Mouse (Mus musculus) hindbrain, embryonic 12.5 days (tissue): ENCODE measurements around the gene Kcnma1. TPM values are rescaled to one million over a fixed set of nuclear protein-coding genes. Genes with fewer than 3 reads are reported as not detected.

Experiments
- ATAC-seq: fragments of 200-750 bp; cut with Nextera tagmentation; 2 replicates; pipeline ENCODE4 v1.8.0; 2017; ENCODE audit warnings: moderate TSS enrichment; ENCODE audit not compliant: low FRiP score
- H3K27ac ChIP-seq: fragments of 300-500 bp; sonication (generic); 2 replicates; pipeline ENCODE4 v1.5.1; 2016; ENCODE audit warnings: mild to moderate bottlenecking
- H3K27me3 ChIP-seq: fragments of 300-500 bp; sonication (generic); 2 replicates; pipeline ENCODE4 v1.6.1; 2016; ENCODE audit warnings: mild to moderate bottlenecking
- H3K36me3 ChIP-seq: fragments of 300-500 bp; sonication (generic); 2 replicates; pipeline ENCODE4 v1.6.1; 2016; ENCODE audit warnings: mild to moderate bottlenecking
- H3K4me1 ChIP-seq: fragments of 300-500 bp; sonication (generic); 2 replicates; pipeline ENCODE4 v1.6.1; 2016
- H3K4me2 ChIP-seq: fragments of 300-500 bp; sonication (generic); replicated peaks from 2 replicates; pipeline ENCODE4 v1.6.1; 2016; ENCODE audit warnings: mild to moderate bottlenecking
- H3K4me3 ChIP-seq: fragments of 300-500 bp; sonication (generic); 2 replicates; pipeline ENCODE4 v1.5.1; 2016; ENCODE audit warnings: mild to moderate bottlenecking
- H3K9ac ChIP-seq: fragments of 300-500 bp; sonication (generic); 2 replicates; pipeline ENCODE4 v1.6.1; 2016; ENCODE audit warnings: mild to moderate bottlenecking, moderate library complexity
- H3K9me3 ChIP-seq: fragments of 300-500 bp; sonication (generic); replicated peaks from 2 replicates; pipeline ENCODE4 v1.6.1; 2016; ENCODE audit warnings: mild to moderate bottlenecking
- WGBS: fragments of 180-500 bp; shearing (Covaris S2); methylation state at CpG from one replicate; pipeline ENCODE4 v1.1.7; 2016; 5-methylcytosine and 5-hydroxymethylcytosine counted together
- polyA plus RNA-seq: library from polyadenylated mRNA; unstranded; fragments of >200 nt; fragmentation: Nextera tagmentation; extraction: Ambion mirVana; gene quantifications from 2 replicates; pipeline ENCODE4 v1.2.1, GENCODE M21; 2016

Kcnma1 gene
- polyA plus RNA-seq, 1 experiment from 2014 or later: 5.0 TPM

DNA sequence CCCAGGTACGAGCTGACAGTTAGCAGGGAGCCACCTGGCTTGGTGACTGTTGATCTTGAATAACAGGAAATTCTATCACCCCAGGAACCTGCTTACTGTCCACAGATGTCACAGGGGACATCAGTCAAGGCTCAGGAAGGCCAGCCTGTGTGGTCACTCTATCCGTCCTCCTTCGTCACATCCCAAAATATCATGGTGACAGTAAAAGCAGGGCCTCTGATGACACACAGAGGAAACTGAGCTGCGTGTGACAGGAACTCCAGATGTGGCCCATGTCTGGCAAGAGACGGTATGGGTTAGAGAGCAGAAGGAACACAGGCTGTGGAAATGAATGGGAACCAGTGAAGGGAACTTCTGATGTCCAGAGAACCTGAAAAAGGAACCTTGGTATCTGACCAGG lies 174.7 kb downstream of the Kcnma1 start:
- no peaks in the 10 kb centered on the region for H3K9me3 ChIP-seq
- ATAC-seq: no peak
- H3K27ac ChIP-seq: no peak overlapping the region
- 71% methylated on average over 5 of the region's 5 CpGs for WGBS
- H3K9ac ChIP-seq: no peak overlapping the region
- H3K4me2 ChIP-seq: no peak overlapping the region
- H3K4me1 ChIP-seq: peaks cover 4% of the 10 kb centered on the region; the same call in 1 of the 2 replicates
- H3K36me3 ChIP-seq: no peaks in the 10 kb centered on the region
- H3K4me3 ChIP-seq: no peak overlapping the region
- no peaks in the 10 kb centered on the region; the same call in 1 of the 2 replicates for H3K27me3 ChIP-seq

DNA sequence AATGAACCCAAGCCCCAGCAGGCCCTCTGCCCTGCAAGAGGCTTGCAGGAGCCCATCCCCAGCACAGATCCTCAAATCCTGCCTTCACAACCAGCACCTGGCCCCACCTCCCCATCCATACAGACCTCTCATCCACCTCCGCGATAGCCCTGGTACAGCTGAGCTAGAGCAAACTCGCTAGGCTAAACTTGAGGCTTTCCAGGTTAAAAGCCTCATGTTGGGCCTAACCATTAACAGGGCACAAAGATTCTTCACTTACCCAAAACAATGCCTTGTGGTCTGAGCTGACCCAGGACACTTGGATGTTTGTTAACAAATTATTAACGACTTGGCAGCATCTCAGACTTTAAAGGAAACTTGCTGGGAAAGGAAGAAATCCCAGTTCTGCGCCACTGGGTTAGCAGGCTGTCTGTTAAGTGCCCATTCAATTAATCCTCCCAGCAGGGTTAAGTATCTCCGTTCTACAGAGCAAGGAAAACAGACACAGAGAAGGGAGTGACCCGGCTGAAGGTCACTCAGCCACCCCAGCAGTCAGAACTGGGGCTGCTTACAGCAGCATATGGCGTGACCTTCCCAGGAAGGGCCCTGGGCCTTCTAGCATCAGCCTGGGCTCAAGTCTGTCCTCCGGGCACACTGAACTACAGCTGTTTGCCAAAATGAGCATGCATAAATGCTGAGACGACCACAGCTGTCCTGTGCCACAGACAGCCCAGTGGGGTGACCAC lies 178.7 kb downstream of the Kcnma1 start:
- H3K9ac ChIP-seq: no peak overlapping the region
- no peak for ATAC-seq
- H3K27me3 ChIP-seq: no peaks in the 10 kb centered on the region; the same call in 1 of the 2 replicates
- no peaks in the 10 kb centered on the region for H3K36me3 ChIP-seq
- H3K9me3 ChIP-seq: no peaks in the 10 kb centered on the region
- no peak overlapping the region for H3K4me3 ChIP-seq
- H3K27ac ChIP-seq: no peak overlapping the region
- no peak overlapping the region for H3K4me2 ChIP-seq
- WGBS: 31% methylated on average over 10 of the region's 10 CpGs
- peaks cover 7% of the 10 kb centered on the region; the same call in 1 of the 2 replicates for H3K4me1 ChIP-seq

DNA sequence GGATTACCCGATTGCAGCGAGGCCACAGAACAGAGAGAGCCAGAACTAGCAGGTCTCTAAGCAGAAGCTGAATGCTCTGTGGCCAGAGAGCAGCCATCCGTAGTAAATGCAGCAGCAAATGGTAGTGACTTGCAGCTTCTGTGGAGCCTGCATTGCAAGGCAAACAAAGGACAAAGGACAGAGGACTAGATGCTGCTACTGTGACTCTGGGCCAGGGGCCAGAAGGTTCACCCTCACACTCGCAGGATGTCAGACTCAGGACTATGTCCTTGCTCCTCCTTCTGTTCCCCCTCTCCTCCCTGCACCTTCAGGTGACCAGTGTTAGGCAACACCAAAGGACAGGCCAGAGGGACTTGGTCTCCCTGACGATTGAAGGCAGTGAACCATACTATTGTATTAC lies 183.0 kb downstream of the Kcnma1 start:
- Histone ChIP-seq H3K9me3 (no peaks in the 10 kb centered on the region), H3K9ac (no peak overlapping the region), H3K4me3 (no peak overlapping the region), H3K36me3 (no peaks in the 10 kb centered on the region), H3K4me2 (no peak overlapping the region), H3K4me1 (peaks cover 10% of the 10 kb centered on the region; the same call in 1 of the 2 replicates), H3K27ac (no peak overlapping the region), H3K27me3 (no peaks in the 10 kb centered on the region)
- no peak for ATAC-seq
- WGBS: 32% methylated on average over 5 of the region's 5 CpGs

DNA sequence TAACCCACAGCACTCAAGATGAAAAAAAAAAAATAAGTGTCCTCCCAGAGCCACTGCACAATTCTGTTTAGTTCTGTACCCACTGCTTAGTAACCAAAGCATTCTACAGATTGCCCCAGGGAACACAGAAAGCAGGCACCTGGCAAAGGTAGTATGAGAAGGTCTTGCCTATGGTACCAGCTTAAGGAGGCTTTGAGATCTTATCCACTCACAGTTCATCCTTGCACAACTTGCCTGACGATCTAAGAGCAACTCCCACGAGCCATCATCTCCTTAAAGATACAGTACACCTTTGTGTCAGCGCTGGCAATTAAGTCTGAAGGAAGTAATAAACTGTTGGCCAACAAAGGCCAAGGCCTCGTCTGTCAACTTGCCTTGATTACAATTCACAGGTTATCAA lies 184.0 kb downstream of the Kcnma1 start:
- ATAC-seq: no peak

DNA sequence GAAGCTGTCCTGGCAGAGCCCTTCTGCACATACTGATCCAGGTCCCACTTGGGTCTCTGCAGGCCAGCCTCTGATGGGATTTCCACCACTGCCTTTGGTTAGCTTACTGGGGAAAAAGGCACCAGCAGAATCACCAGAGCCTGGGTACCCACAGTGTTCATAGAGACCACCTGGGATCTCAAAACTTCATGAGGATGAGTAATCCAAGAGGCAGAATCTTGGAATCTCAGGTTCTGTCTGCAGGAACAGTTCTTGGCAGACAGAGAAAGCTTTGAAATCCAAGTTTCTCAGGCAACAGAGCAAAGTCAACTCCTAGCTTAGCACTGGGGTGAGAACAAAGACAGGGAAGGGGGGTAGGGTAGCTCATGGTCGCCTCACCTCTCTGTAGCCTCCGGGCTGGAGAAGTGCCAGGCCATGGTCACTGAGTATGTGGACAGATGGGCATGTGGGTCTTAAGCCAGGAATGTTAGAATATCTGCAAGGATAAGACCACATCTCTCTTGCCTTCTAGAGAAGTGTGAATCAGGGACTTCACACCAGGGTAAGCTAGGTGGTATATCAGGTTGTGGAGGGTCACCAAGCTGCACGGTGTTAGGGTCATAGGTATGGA lies 185.5 kb downstream of the Kcnma1 start:
- Histone ChIP-seq H3K4me3 (no peak overlapping the region), H3K4me2 (no peak overlapping the region), H3K9me3 (no peaks in the 10 kb centered on the region), H3K27me3 (no peaks in the 10 kb centered on the region), H3K4me1 (peaks cover 6% of the 10 kb centered on the region; the same call in 1 of the 2 replicates), H3K36me3 (no peaks in the 10 kb centered on the region), H3K9ac (no peak overlapping the region), H3K27ac (no peak overlapping the region)
- 86% methylated on average over 3 of the region's 3 CpGs for WGBS
- no peak for ATAC-seq

More for the DNA sequence above, 184.0 kb downstream of the Kcnma1 start:
- H3K27me3 ChIP-seq: no peaks in the 10 kb centered on the region
- H3K4me1 ChIP-seq: peaks cover 6% of the 10 kb centered on the region; the same call in 1 of the 2 replicates
- 46% methylated on average over 4 of the region's 4 CpGs for WGBS
- no peak overlapping the region for H3K9ac ChIP-seq
- H3K4me3 ChIP-seq: no peak overlapping the region
- H3K27ac ChIP-seq: no peak overlapping the region
- H3K36me3 ChIP-seq: no peaks in the 10 kb centered on the region
- no peaks in the 10 kb centered on the region for H3K9me3 ChIP-seq
- no peak overlapping the region for H3K4me2 ChIP-seq

DNA sequence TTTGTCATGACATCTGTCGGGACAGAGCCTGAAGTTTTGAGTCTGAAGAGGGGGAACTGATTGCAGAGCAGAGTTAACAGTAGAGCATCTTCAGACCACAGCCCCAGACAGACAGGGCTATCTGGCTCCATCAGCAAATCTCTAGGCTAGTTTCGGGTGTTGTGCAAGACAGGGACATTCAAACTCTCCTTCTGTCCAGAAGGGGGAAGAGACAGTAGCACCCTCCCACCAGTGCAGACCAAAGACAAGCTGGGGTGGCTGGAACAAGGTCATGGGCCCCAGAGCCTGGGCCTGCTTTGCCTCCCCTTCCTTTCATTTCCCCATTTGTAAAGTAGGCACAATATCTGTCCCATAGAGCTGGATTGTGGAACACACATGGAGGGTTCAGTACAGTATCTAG lies 189.4 kb downstream of the Kcnma1 start:
- no peak for ATAC-seq
- 70% methylated on average over 2 of the region's 2 CpGs for WGBS
- no peaks in the 10 kb centered on the region for H3K36me3 ChIP-seq
- no peaks in the 10 kb centered on the region for H3K27me3 ChIP-seq
- no peak overlapping the region for H3K4me2 ChIP-seq
- H3K4me3 ChIP-seq: no peak overlapping the region
- H3K9ac ChIP-seq: no peak overlapping the region
- H3K4me1 ChIP-seq: no peaks in the 10 kb centered on the region
- H3K27ac ChIP-seq: no peak overlapping the region
- H3K9me3 ChIP-seq: no peaks in the 10 kb centered on the region

DNA sequence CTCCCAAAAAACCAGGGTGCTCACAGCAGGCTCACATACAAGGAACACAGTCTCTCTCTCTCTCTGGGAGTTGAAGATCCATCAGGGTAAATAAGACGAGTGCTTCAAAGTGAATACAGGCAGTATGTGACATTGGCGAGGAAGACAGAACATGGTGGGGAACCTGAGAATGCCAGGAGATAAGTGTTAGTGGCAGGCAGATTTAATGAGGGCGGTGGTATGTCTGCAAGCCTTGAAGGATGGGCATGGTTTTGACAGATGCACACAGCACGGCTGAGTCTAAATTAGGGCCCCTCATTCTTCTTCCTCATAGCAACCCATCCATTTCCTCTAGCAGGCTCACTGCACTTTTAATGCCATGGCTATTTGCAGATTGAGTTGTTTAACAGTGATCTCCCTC lies 190.0 kb downstream of the Kcnma1 start:
- Histone ChIP-seq H3K4me1 (no peaks in the 10 kb centered on the region), H3K4me2 (no peak overlapping the region), H3K27ac (no peak overlapping the region), H3K9me3 (no peaks in the 10 kb centered on the region), H3K9ac (no peak overlapping the region), H3K27me3 (no peaks in the 10 kb centered on the region), H3K36me3 (no peaks in the 10 kb centered on the region), H3K4me3 (no peak overlapping the region)
- WGBS: 65% methylated on average over 4 of the region's 4 CpGs
- no peak for ATAC-seq

DNA sequence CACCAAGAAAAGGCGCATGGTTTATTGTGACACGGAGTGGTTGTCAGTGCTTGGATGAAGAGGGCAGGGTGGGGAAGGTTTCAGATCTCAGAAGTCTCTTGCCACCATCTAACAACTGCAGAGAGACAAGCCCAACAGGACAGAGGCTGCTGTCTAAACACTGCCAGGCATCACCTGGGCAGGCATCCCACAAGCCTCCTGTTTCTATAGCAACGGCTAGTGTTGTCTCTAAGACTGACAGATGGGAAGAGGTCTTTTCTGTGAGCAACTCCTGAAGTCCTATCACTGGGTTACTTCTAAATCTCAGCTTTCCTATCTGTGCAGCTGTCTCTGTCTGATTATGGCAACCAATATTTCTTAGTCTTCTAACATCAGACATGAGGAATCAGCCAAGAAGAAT lies 196.7 kb downstream of the Kcnma1 start:
- no peaks in the 10 kb centered on the region for H3K36me3 ChIP-seq
- no peak overlapping the region for H3K4me2 ChIP-seq
- no peak overlapping the region for H3K4me3 ChIP-seq
- no peak overlapping the region for H3K27ac ChIP-seq
- ATAC-seq: no peak
- no peak overlapping the region for H3K9ac ChIP-seq
- no peaks in the 10 kb centered on the region for H3K27me3 ChIP-seq
- WGBS: 86% methylated on average over 3 of the region's 3 CpGs
- H3K9me3 ChIP-seq: no peaks in the 10 kb centered on the region
- no peaks in the 10 kb centered on the region for H3K4me1 ChIP-seq

DNA sequence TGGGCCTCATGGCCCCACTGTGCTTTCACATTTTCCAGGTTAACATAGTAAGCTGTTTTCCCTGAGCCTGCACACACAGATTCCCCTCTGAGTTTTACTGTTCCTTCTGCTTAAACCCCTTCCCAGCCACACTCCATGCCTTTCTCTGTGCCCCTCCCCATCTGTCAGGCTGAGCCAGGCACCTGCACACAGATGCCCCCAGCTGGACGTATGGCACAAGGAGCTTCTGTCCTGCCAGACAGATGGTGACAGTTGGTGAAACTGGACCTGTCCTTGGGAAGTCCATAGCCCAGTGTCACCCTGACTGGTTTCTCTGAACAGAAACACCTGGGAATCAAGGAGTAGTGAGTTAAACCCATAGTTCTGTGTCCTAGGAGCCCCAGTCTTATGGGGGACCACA lies 204.2 kb downstream of the Kcnma1 start:
- no peaks in the 10 kb centered on the region for H3K36me3 ChIP-seq
- H3K9me3 ChIP-seq: no peaks in the 10 kb centered on the region
- 63% methylated on average over 1 of the region's 1 CpGs for WGBS
- no peak overlapping the region for H3K4me2 ChIP-seq
- no peak overlapping the region for H3K9ac ChIP-seq
- H3K4me3 ChIP-seq: no peak overlapping the region
- H3K4me1 ChIP-seq: peaks cover 3% of the 10 kb centered on the region; the same call in 1 of the 2 replicates
- no peak overlapping the region for H3K27ac ChIP-seq
- no peak for ATAC-seq
- H3K27me3 ChIP-seq: no peaks in the 10 kb centered on the region

DNA sequence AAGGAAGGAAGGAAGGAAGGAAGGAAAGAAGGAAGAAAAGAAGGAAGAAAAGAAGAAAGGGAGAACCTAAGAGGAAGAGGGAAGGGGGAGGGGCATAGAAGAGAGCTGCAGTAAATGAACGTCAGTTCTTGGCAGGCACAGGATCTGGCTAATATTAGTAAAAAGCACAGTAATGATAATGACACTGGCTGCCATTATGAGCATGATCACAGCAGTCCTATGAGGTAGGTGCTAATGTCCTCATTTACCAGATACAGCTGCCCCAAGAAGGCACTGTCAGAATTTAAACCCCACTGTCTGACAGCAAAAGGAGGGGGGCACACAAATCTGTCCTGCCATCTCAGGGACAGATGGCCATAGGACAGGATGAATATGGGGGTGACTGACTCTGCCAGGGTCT lies 205.2 kb downstream of the Kcnma1 start:
- Histone ChIP-seq H3K27ac (no peak overlapping the region), H3K27me3 (no peaks in the 10 kb centered on the region), H3K9ac (no peak overlapping the region), H3K4me3 (no peak overlapping the region), H3K9me3 (no peaks in the 10 kb centered on the region), H3K4me2 (no peak overlapping the region), H3K4me1 (peaks cover 4% of the 10 kb centered on the region; the same call in 1 of the 2 replicates), H3K36me3 (no peaks in the 10 kb centered on the region)
- 53% methylated on average over 1 of the region's 1 CpGs for WGBS
- no peak for ATAC-seq

DNA sequence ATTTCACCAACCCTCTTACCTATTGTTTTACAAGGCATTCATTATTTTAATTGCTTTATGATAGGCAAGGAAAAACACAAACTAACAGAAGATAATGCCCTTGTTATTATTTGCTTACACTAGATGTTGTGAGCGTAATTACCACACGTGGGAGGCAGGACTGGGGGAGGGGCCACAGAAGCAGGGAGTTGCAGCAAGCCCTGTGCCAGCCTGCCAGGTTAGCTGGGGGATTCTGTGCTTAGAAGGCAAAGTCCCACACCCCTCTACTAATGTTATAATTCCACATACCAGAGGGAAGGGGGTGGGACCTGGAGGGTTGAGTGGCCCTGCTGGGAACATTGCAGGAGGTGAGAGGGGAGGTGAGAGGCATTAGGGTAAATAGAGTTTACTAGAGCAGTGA lies 207.9 kb downstream of the Kcnma1 start:
- H3K27ac ChIP-seq: no peak overlapping the region
- no peak overlapping the region for H3K4me3 ChIP-seq
- H3K4me1 ChIP-seq: peaks cover 4% of the 10 kb centered on the region; the same call in 1 of the 2 replicates
- no peaks in the 10 kb centered on the region for H3K27me3 ChIP-seq
- no peaks in the 10 kb centered on the region for H3K36me3 ChIP-seq
- H3K9me3 ChIP-seq: no peaks in the 10 kb centered on the region
- H3K9ac ChIP-seq: no peak overlapping the region
- 57% methylated on average over 2 of the region's 2 CpGs for WGBS
- no peak for ATAC-seq
- no peak overlapping the region for H3K4me2 ChIP-seq

DNA sequence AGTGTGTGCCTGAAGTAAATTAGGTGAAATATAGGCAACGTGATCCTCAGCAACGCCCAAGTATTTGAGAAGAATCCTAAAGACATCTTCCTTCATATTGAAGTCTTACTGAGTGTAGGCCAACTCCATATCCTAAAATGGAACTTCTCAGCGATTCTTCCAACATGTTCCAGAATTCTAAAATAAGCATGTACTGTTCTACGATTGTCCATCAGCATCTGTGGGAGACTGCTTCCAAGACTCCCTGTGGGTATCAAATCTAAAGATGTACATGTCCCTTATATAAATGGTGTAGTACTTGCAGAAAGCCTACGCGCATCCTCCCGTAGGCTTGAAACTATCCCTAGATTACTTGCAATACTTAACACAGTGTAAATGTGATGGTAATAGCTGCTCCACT lies 217.4 kb downstream of the Kcnma1 start:
- no peak overlapping the region for H3K27ac ChIP-seq
- H3K4me1 ChIP-seq: no peaks in the 10 kb centered on the region
- H3K27me3 ChIP-seq: no peaks in the 10 kb centered on the region
- H3K36me3 ChIP-seq: no peaks in the 10 kb centered on the region
- no peak overlapping the region for H3K4me3 ChIP-seq
- no peak for ATAC-seq
- H3K4me2 ChIP-seq: no peak overlapping the region
- 94% methylated on average over 7 of the region's 7 CpGs for WGBS
- no peak overlapping the region for H3K9ac ChIP-seq
- no peaks in the 10 kb centered on the region for H3K9me3 ChIP-seq

DNA sequence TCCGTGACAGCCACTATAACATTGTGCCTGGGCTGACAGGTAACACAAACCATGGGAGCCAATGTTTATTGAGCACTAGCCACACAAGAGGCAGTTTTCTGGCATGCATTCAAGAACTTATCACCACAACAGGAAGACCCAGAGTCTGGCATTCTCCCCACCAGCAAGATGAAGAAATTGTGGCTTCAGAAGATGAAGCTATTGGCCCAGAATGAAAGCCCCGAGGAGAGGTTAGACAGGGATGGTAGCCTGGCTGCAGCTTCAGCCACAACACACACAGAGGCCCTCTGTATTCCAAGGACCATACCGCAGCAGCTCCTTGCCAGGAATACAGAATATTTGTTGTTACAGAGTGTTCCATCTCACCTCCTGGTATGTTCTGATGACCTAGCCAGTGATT lies 221.6 kb downstream of the Kcnma1 start:
- Histone ChIP-seq H3K9ac (no peak overlapping the region), H3K9me3 (no peaks in the 10 kb centered on the region), H3K27me3 (no peaks in the 10 kb centered on the region), H3K27ac (no peak overlapping the region), H3K4me2 (no peak overlapping the region), H3K36me3 (no peaks in the 10 kb centered on the region), H3K4me1 (no peaks in the 10 kb centered on the region), H3K4me3 (no peak overlapping the region)
- 80% methylated on average over 3 of the region's 3 CpGs for WGBS
- no peak for ATAC-seq
